Mouse (Mus musculus) gastrocnemius, postnatal 14 days (tissue): ENCODE data around the gene Tmem135. TPM values are rescaled to one million over a fixed set of nuclear protein-coding genes. Genes with fewer than 3 reads are reported as not detected.
A peak's percentile ranks its signal among the peaks of the same experiment; 100 is the strongest.

Source experiments
- DNase-seq: peaks from one replicate; pipeline ENCODE4 v3.0.0; 2021; ENCODE audit warnings: mixed read lengths
- intact Hi-C: fragments of 180-260 bp; cut with DNase I; formaldehyde crosslinking; loops from one replicate; pipeline ENCODE4 v1.15.1; 2025; ENCODE audit warnings: low total_unique reads
- microRNA-seq, 2 experiments: library from miRNA; unstranded; fragments of <30 nt; microRNA quantifications; one replicate each; pipeline ENCODE4 v1.2.0; 2021
- total RNA-seq, 2 experiments: library from RNA; stranded (reverse); gene quantifications; 2 replicates each; pipeline ENCODE4 v1.2.3; 2021

Tmem135 gene
- total RNA-seq, 2 experiments from 2014 or later: 20.0 to 21.1 TPM

- intact Hi-C loops: no loop called here
Measured at GRCm38 (mm10) chr7:89165528-89165927, 238.5 kb downstream of the Tmem135 start.

GRCm38 (mm10) chr7:89161610-89162378, 242.2 kb downstream of the Tmem135 start:
- DNase-seq: no peak
- intact Hi-C loops: no loop called here

More at GRCm38 (mm10) chr7:89165528-89165927, 238.5 kb downstream of the Tmem135 start:
- no peak for DNase-seq

GRCm38 (mm10) chr7:89157356-89157755, 246.7 kb downstream of the Tmem135 start:
- no peak for DNase-seq
- intact Hi-C loops: no loop called here

GRCm38 (mm10) chr7:89156629-89157028, 247.4 kb downstream of the Tmem135 start:
- intact Hi-C loops: no loop called here
- DNase-seq: no peak

GRCm38 (mm10) chr7:89155741-89156140, 248.3 kb downstream of the Tmem135 start:
- DNase-seq: no peak
- intact Hi-C loops: no loop called here

GRCm38 (mm10) chr7:89155223-89155622, 248.8 kb downstream of the Tmem135 start:
- intact Hi-C loops: no loop called here
- DNase-seq: no peak

- intact Hi-C loops: no loop called here
- DNase-seq: no peak
Measured at GRCm38 (mm10) chr7:89151345-89151744, 252.7 kb downstream of the Tmem135 start.

GRCm38 (mm10) chr7:89140640-89141300, 263.3 kb downstream of the Tmem135 start:
- intact Hi-C loops: no loop called here

GRCm38 (mm10) chr7:89134884-89135511, 269.0 kb downstream of the Tmem135 start:
- no peak for DNase-seq
- intact Hi-C loops: no loop called here

More at GRCm38 (mm10) chr7:89140640-89141300, 263.3 kb downstream of the Tmem135 start:
- DNase-seq: no peak

GRCm38 (mm10) chr7:89126063-89126882, 277.7 kb downstream of the Tmem135 start:
- intact Hi-C loops: loop anchor here (5.0 kb wide), 1 partner anchor 39 kb away; no protein-coding TSS in a partner anchor

GRCm38 (mm10) chr7:89116261-89116664, 287.8 kb downstream of the Tmem135 start:
- intact Hi-C loops: no loop called here
- no peak for DNase-seq

More at GRCm38 (mm10) chr7:89126063-89126882, 277.7 kb downstream of the Tmem135 start:
- DNase-seq: peak; percentile 54

- intact Hi-C loops: no loop called here
- DNase-seq: no peak
Measured at GRCm38 (mm10) chr7:89115633-89116032, 288.4 kb downstream of the Tmem135 start.

- no peak for DNase-seq
- intact Hi-C loops: no loop called here
Measured at GRCm38 (mm10) chr7:89106421-89106820, 297.6 kb downstream of the Tmem135 start.

GRCm38 (mm10) chr7:89099756-89100155, 304.3 kb downstream of the Tmem135 start:
- peak; percentile 71 for DNase-seq
- intact Hi-C loops: no loop called here

Small RNA genes within 50 kb of the gene (microRNA-seq; reads per million reads assigned to microRNA genes)
- gene Gm22171 (0 reads per million in 2 experiments), gene Gm24659 (0 reads per million in 2 experiments)

Other genes with a start within 250 kb of the Tmem135 start
- 10 to 100 TPM; 28.6 to 37.6 TPM for gene Fzd4, start 133 bp upstream of the Tmem135 start, total RNA-seq
- 10 to 100 TPM; 27.9 to 34.2 TPM for gene Prss23, start 123.0 kb upstream of the Tmem135 start, total RNA-seq
- 100 to 1,000 TPM in 1 of 2 experiments, 10 to 100 TPM in 1; 86.5 to 101 TPM for gene Me3, start 228.2 kb upstream of the Tmem135 start, total RNA-seq